Mouse (Mus musculus) G1E-ER4 (cell line): ENCODE results near the gene Gm28308. TPM values are rescaled to one million over a fixed set of nuclear protein-coding genes. Genes with fewer than 3 reads are reported as not detected.

ENCODE experiments used
- GATA1 ChIP-seq: IDR thresholded peaks from one replicate; pipeline ENCODE4 v1.8.0; 2012; ENCODE audit warnings: low read length, inconsistent platforms
- polyA plus RNA-seq: library from polyadenylated mRNA; stranded (reverse); fragments of >175 nt; gene quantifications from 2 replicates; pipeline ENCODE4 v1.2.3, GENCODE M21; 2012

The Gm28308 gene
- polyA plus RNA-seq, 1 experiment: not detected

DNA sequence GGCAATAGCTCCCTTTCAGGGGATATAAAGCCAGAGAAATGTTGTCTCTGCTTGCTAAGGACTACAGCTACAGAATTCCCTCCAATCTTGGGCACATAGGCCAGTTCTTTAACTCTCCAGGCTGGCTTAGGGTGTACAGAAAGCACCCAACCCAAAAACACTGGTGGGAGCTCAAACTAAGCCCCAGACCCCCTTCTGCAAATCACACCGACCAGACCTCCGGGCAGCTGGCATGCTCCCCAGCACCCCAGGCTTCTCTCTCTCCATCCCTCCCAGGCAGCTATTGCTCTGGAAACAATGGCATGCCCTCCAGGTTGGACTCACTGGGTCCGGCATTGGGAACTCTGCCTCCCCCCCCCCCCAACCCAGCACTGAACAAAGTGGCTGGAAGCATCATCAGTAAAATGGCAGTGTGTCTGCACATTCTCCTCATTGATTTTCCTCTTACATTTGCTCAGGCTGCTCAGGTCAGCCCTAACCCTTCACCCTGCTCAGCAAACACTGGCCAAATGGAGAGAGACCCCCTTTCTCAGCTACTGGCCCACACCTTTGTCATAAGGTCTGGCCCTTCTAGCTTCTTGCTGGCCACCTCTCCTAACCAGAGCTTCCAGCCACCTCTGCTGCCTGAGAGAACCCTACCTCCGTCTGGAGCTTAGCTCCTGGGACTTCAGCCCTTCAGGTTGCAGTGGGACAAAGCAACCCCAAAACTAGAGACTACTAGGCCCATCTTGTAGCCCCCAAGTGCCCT lies 34.0 kb downstream of the Gm28308 start:
- TF ChIP-seq GATA1: no peak

DNA sequence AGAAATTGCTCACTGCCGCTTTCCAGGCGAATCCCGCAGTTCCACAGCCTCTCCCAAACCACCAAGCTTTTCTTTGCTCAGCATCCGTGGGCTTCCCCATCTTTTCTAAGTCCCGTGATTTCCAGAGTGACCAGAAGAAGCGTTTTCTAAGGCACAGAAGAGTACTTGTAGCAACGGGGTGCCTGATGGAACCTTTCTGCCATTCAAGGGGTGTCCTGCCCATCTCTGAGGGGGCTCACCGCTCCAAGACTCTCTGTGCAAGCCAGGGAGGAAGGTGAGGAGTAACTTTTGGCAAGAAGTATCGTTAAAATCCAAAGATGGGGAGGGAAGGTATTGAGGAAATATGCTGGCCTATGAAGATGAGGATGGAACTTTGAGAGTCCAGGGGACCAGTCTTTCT lies 35.3 kb downstream of the Gm28308 start:
- no peak for TF ChIP-seq GATA1

DNA sequence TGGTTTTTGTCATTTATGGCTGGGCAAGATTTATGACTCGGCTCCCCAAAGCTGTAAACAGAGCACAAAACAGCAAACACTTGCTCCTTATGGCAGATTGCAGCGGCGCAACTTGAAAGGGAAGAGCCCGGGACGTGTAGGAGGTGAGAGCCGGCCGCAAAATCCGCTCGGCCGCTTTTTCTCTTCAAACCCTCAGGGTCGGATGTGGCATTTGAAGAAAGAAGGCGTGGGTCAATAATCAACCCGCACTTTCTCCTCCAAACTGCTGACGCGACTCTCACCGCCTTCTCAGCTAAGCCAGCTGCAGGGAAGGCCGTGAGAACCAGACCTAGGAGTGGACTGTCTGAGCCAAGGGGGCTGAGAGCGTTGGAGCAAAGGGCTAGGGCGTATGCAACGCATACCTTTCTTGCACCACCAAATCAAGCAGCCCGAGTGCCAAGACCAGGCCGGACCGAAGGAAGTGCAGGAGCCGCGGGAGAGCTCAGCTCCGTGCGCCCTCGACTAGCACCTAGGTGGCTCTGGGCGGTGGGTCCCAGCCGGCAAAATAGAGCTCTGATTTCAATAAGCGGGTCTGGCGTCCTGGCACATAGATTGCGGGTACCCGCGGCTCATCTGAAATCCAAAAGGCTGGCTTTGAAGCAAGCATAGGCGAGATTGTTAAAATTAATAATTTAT lies 35.9 kb downstream of the Gm28308 start, which contains the start of gene 5730596B20Rik:
Gene 5730596B20Rik (plus strand): TSS at position 438 of the 675 bp plus-strand sequence.
- TF ChIP-seq GATA1: no peak

DNA sequence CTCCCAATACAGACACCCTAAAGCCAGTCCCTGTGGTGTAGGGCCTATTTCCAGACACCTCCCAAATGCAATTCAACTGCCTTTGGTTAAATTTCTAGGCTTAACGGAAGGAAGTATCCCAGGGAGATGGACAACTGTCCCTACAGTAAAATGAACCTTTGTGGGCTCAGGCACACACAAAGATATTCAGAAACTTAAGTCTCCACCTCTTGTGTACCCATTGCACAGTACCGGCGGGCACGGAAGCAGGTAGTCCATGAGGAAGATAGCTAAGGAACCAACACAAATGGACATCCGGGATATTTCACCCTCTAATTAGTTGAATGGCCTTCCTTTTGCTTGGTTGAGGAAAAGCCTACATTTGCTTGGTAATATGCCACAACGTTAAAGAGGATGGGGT lies 36.7 kb downstream of the Gm28308 start:
- no peak for TF ChIP-seq GATA1

DNA sequence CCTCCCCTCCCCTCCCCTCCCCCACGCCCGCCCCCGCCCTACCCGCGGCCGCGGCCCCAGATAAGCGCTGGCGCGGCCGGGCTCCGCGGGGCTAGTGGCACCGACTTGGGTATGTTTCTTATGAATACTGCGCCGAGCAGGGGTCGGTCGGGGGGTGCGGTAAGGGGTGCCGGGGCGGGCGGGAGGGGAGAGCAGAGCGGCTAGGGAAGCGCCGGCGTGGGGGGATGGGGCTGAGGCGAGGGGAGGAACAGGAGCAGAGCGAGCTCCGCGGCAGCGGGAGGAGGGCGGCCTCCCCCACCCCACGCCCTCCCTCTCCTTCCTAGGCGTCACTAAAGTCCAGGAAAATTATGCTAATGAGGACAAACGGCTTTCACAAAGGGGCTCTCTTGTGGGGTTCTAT lies 37.3 kb downstream of the Gm28308 start:
- no peak for TF ChIP-seq GATA1

DNA sequence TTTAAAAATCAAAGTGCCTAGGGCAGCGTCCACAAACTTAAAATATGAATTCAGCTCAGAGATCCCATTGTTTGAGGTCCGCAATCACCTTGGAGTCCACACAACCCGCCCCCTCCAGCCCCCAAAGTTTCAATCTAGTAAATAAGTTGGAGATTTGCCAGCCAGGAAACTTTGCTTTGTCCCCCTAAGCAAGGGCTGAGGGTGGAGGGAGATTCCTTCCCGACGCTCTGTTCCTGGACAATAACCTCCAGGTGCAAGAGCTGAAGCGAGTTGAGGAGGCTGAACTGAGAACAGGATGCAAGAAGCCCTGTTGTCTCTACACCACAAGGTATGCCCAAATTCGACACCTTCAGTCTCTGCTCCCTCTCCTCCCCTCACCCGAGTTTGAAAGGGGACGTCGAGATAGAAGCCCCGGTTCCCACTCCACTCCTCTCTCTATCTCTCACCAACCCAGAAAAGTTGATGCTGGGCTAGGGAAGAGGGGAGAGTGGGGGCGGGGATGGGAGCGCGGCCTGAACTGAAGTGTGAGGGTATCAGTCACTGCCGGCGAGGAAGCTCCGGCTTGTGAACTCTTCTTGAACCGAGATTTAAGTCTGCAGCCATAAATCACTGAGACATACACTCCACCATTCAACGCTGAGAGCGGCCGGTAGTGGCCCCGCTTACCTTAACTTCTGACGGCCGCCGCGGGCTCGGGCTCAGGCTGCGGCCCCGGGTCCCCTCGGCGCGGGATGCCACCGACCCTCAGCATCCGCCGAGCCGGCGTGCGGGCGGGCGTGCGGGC lies 38.0 kb downstream of the Gm28308 start:
- TF ChIP-seq GATA1: no peak

DNA sequence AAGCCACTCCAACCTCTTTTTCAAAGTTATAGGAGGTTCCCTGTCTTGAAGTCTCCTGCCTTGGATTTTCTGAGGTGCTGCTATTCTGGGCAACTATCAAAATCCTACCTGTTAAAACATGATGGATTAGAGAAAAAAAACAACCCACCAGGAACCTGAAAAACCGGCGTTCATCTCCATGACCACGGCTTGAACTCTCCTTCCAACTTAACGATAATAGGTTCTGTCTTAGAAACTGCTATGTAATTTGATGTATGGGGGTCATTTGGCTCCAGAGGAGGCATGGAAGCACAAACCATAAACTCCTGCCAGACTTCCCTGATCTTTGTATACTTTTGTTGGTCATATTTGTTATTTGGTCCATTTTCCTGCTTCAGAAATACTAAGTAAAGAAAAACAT lies 39.5 kb downstream of the Gm28308 start:
- TF ChIP-seq GATA1: no peak

DNA sequence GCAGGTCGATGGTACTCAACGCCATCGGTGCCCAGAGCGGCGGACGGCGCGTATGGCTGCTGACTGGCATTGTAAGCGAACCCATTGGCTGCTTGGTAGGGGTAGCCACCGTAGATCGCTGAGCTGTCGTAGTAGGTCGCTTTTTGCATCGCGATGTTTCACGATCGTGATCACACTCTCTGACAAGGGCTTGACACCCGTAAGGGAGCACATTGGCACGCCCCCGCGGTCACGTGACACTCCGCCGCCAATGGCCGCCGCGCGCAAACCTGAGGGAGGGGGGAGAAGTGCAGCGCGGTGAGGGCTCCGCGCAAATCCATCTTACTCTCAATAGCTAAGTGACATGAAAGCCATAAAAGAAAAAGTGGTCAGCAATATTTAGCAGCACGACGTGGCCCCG lies 40.6 kb downstream of the Gm28308 start:
- TF ChIP-seq GATA1: no peak

DNA sequence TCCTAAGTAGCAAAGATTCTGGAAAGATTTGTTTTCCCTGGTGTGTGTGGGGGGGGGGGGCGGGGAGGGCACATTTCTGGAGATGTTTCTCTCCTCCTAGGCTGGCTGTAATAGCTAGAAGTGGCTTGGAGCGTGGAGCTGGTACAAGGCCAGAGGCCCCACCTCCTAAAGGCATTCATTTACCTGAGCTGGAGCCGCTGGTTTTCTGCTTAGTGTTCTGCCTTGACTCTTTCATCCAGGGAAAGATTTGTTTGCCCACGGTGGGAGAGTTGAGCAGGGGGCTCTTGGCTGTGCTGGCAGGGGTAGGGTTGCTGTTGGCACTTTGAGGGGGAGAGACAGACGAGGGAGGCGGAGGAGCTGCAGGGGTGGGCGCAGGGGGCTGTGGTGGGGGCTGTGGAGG lies 41.2 kb downstream of the Gm28308 start:
- no peak for TF ChIP-seq GATA1

DNA sequence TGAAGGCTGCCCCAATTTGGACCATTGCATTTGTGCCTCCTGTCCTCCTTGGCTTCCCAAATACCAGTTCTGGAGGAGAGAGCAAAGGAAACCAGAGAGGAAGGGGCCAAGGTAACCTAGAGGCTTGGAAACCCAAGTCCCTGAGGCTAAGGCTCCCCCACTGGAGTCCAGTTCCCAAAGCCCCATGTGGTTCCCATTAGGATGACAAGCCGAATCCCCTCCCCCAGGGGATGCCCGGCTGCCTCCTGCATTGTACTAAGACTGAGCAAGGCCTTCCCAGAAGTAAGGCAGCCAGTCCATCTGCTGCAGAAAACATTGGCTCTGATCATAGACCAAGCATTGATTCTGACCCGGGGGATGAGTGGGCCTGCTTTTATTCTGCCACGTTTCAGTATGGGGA lies 41.8 kb downstream of the Gm28308 start:
- no peak for TF ChIP-seq GATA1

DNA sequence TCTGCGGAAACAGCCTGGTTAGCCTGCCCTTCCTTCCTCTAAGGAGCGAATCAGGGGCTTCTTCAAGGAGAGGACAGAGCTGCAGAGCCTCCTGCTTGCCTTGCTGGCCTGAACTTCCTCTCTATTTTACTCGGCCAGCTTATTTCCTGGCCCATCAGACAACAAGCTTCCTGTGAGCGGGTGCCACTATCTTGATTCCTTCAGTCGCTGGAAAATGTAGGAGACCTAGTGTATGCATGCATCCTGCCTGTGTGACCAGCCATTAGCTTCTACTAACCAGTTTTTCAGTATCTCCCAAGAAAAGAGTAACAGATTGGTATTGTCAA lies 42.3 kb downstream of the Gm28308 start:
- TF ChIP-seq GATA1: no peak

DNA sequence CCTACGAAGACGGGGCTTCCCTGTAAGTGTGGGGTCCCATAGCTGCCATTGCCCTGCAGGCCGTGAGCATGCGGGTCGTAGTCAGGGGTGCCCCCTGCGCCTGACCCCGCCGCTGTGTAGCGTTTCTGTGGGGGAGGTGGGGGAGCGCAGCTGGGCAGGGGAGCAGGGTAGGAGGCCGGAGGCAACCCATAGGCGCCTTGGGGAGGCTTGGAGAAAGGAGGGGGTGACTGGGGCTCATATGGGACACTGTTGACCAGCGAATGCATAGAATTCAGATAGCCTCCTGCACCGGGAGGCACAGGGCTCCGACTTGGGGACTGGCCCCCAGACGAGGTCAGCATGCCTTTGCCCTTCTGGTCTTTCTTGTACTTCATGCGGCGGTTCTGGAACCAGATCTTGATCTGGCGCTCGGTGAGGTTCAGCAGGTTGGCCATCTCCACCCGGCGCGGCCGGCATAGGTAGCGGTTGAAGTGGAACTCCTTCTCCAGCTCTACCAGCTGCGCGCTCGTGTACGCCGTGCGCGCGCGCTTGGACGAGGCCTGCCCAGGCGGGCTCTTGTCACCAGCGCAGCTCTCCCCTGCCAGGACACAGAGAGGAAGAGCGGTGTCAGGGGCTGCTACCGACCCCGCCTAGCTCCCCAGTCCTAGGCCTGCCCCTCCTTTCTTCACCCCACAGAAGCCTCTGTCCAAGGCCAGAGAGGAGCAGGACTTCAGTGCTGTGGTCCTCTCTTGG lies 42.8 kb downstream of the Gm28308 start:
- TF ChIP-seq GATA1: no peak

DNA sequence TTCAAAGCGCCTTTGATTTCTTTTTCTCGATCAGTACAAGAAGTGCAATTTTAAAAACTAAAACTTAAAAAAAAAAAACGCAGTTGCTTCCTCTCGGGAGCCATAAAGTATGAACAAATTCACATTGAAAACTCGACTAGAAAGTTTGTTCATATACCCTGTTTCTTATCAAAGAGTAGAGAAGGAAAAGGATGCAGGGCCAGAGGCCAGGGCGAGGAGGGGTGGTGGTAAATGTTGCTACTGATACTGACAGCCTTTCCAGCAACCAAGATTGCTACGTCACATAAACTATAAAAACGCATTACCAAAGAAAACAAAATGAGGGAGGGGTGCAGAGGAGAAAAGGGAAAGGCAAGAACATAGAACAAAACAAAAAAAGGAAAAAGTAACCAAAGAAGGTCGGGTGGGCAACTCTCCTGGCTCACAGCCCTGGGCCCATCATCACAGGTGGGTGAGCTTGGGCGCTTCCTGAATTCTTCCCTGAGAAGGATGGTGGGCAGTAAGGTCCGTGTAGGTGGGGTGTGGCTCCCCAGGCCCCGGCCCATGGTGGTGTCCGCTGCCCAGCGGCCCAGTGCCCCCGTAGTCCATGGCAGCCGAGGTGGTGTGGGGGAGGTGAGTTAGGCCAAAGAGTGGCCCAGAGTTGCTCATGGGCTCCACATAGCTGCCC lies 43.5 kb downstream of the Gm28308 start:
- TF ChIP-seq GATA1: no peak

DNA sequence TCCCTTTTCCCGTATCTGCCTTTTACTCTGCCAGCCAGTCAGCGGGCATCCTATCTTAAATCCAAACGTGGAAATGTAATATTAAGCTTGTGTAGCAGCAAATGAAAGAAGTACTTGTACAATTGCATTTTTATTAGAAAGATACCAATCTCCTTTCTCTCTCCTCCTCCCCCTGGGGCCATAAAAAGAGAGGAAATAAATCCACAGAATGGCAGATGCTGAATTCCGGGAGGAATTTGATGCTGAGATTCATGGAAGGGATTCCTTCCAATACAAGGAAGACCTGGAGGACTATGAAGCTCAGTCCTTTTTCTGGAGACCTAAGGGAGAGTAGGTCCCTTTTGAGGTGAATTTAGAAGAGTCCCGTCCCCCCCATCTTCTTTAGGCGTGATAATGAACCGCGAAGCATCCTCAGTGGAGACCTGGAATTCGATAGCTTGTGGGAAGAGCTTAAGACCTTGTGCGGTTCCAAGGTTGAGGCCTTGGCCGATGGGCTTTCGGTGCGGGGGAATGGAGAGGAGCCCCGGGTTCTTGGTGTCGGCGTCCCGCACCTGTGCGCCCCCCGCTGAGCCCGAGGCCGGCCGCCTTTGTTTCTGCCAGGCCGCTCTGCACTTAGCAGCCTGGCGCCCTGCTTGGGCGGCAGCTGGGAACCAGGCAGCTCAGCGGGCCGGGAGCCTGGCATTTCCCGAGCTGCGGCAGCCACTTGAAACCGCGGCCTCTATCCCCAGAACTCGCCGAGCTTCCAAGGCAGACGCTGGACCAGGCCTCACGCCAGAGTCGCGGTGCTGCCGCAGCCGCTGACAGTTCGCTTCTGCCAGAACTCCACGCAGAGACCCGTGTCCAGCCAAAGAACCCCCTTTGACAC lies 44.7 kb downstream of the Gm28308 start:
- no peak for TF ChIP-seq GATA1
